Mouse (Mus musculus) hindbrain, postnatal 0 days (tissue): ENCODE measurements at regions not wholly inside any gene's neighbourhood (a gene's known extent, or its start where the extent isn't known, plus 50 kb on each side); places are given as distances from the start of the nearest gene placed in this dataset.

Experiments used
- ATAC-seq: fragments of 200-750 bp; cut with Nextera tagmentation; 2 replicates; pipeline ENCODE4 v1.8.0; 2017; ENCODE audit warnings: mild to moderate bottlenecking, moderate TSS enrichment, moderate library complexity
- DNase-seq: peaks from one replicate; pipeline ENCODE4 v3.0.0-alpha.2; 2015; ENCODE audit warnings: low spot score
- H3K27ac ChIP-seq: fragments of 300-500 bp; sonication (generic); 2 replicates; pipeline ENCODE4 v1.5.1; 2014; ENCODE audit warnings: mild to moderate bottlenecking
- H3K27me3 ChIP-seq: fragments of 300-500 bp; sonication (generic); 2 replicates; pipeline ENCODE4 v1.6.1; 2014; ENCODE audit warnings: low read length, mixed read lengths; ENCODE audit not compliant: insufficient read depth
- H3K36me3 ChIP-seq: fragments of 300-500 bp; sonication (generic); 2 replicates; pipeline ENCODE4 v1.6.1; 2014; ENCODE audit warnings: low read length, mixed read lengths; ENCODE audit not compliant: insufficient read depth
- H3K4me1 ChIP-seq: fragments of 300-500 bp; sonication (generic); 2 replicates; pipeline ENCODE4 v1.6.1; 2014; ENCODE audit warnings: antibody characterized with exemption, low read length, mixed read lengths; ENCODE audit not compliant: insufficient read depth
- H3K4me2 ChIP-seq: fragments of 300-500 bp; sonication (generic); 2 replicates; pipeline ENCODE4 v1.6.1; 2014; ENCODE audit warnings: low read depth, mild to moderate bottlenecking, low read length, moderate library complexity, mixed read lengths
- H3K4me3 ChIP-seq: fragments of 300-500 bp; sonication (generic); 2 replicates; pipeline ENCODE4 v1.5.1; 2014; ENCODE audit warnings: low read length
- H3K9ac ChIP-seq: fragments of 300-500 bp; sonication (generic); replicated peaks from 2 replicates; pipeline ENCODE4 v1.6.1; 2014; ENCODE audit warnings: mild to moderate bottlenecking, low read length, moderate library complexity, mixed read lengths
- H3K9me3 ChIP-seq: fragments of 300-500 bp; sonication (generic); 2 replicates; pipeline ENCODE4 v1.6.1; 2016; ENCODE audit warnings: low read length, mixed read lengths
- CTCF ChIP-seq: IDR thresholded peaks from 2 replicates; pipeline ENCODE4 v1.5.1; 2016; ENCODE audit warnings: antibody characterized with exemption, control low read depth, low read depth
- WGBS: fragments of 180-500 bp; shearing (Covaris S2); extraction: QIAGEN DNeasy Blood & Tissue Kit; methylation state at CpG from one replicate; pipeline ENCODE4 v1.1.7; 2014; 5-methylcytosine and 5-hydroxymethylcytosine counted together

GRCm38 (mm10) chr6:99804905-99805245 lies 78.7 kb upstream of the Prok2 start:
- Histone ChIP-seq H3K9me3 (no peaks in the 10 kb centered on the region), H3K4me3 (no peak overlapping the region), H3K27me3 (no peaks in the 10 kb centered on the region), H3K27ac (no peak overlapping the region), H3K36me3 (no peaks in the 10 kb centered on the region), H3K4me2 (peak overlapping the region; percentile 49), H3K4me1 (no peaks in the 10 kb centered on the region), H3K9ac (0 out of 2 replicates have a peak overlapping the region, but pooled peaks have one; percentile 30)
- no peak for TF ChIP-seq CTCF
- no peak for DNase-seq
- 25% methylated on average over 10 of the region's 10 CpGs for WGBS
- no peak; the same call in 1 of the 2 replicates for ATAC-seq

GRCm38 (mm10) chr6:99803983-99804904 lies 78.1 kb upstream of the Prok2 start:
- Histone ChIP-seq H3K9me3 (no peaks in the 10 kb centered on the region), H3K27ac (no peak overlapping the region), H3K36me3 (no peaks in the 10 kb centered on the region), H3K4me2 (peak overlapping the region; percentile 49), H3K9ac (0 out of 2 replicates have a peak overlapping the region, but pooled peaks have one; percentile 30), H3K4me3 (peak overlapping the region; percentile 17; the same call in 1 of the 2 replicates), H3K4me1 (no peaks in the 10 kb centered on the region), H3K27me3 (no peaks in the 10 kb centered on the region)
- peak; percentile 100 for TF ChIP-seq CTCF
- peak; percentile 86 for ATAC-seq
- DNase-seq, result peak; percentile 94
- 21% methylated on average over 25 of the region's 25 CpGs for WGBS

- ATAC-seq (no peak), DNase-seq (no peak)
- H3K4me3 ChIP-seq, result no peak overlapping the region
- H3K4me2 ChIP-seq, result no peak overlapping the region
- no peaks in the 10 kb centered on the region for H3K9me3 ChIP-seq
- no peaks in the 10 kb centered on the region for H3K36me3 ChIP-seq
- no peak overlapping the region for H3K9ac ChIP-seq
- no peak for TF ChIP-seq CTCF
- H3K27me3 ChIP-seq, result no peaks in the 10 kb centered on the region
- 69% methylated on average over 6 of the region's 6 CpGs for WGBS
- no peak overlapping the region for H3K27ac ChIP-seq
- no peaks in the 10 kb centered on the region for H3K4me1 ChIP-seq
These were observed 74.7 kb upstream of the Prok2 start for GRCm38 (mm10) chr6:99800919-99801318.

DNA sequence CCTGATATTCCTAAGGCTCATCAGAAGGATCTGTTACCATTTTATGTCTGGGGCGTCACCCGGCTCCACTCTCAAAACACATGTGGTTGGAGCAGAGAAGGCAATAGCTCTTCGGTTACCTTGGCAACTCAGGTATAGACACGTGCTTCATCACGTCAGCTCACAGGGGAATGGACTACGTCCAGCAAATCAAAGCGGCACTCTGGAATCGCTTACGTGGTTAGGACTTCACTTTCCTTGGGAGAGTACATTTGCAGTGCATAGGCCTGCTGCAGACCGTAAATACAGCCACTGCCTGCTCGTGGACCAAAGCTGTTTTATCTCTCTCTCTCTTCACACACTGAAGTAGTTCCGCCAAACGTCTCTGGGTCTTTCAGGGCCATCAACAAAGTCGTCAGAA lies 74.1 kb upstream of the Prok2 start:
- Histone ChIP-seq H3K4me1 (no peaks in the 10 kb centered on the region), H3K4me2 (no peak overlapping the region), H3K36me3 (no peaks in the 10 kb centered on the region), H3K9me3 (no peaks in the 10 kb centered on the region), H3K9ac (no peak overlapping the region), H3K4me3 (no peak overlapping the region), H3K27ac (no peak overlapping the region), H3K27me3 (no peaks in the 10 kb centered on the region)
- 59% methylated on average over 14 of the region's 14 CpGs for WGBS
- no peak for TF ChIP-seq CTCF
- DNase-seq (peak; percentile 47), ATAC-seq (no peak)

DNA sequence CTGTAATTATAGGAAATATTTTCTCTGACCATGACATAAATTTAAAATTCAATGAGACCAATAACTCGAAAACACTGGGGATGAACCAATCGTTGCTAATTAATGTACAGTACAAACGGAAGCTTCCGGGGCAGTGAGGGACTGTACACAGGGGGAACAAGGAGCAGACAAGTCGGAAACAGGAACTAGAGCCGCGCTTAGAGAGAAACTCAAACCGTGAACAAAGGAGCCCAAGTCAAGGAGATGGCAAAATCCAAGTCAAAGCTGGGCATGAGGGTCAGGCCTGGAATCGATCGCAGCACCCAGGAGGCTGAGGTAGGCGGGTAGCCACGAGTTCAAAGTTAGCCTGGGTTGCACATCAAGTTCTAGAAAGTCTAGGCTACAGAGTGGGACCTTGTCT lies 70.2 kb upstream of the Prok2 start:
- no peak for ATAC-seq
- Histone ChIP-seq H3K9me3 (no peaks in the 10 kb centered on the region), H3K36me3 (no peaks in the 10 kb centered on the region), H3K4me1 (no peaks in the 10 kb centered on the region), H3K27ac (no peak overlapping the region), H3K9ac (no peak overlapping the region), H3K4me2 (no peak overlapping the region), H3K4me3 (no peak overlapping the region), H3K27me3 (peaks cover 11% of the 10 kb centered on the region; the same call in 1 of the 2 replicates)
- no peak for TF ChIP-seq CTCF
- WGBS, result 89% methylated on average over 12 of the region's 12 CpGs
- no peak for DNase-seq

DNA sequence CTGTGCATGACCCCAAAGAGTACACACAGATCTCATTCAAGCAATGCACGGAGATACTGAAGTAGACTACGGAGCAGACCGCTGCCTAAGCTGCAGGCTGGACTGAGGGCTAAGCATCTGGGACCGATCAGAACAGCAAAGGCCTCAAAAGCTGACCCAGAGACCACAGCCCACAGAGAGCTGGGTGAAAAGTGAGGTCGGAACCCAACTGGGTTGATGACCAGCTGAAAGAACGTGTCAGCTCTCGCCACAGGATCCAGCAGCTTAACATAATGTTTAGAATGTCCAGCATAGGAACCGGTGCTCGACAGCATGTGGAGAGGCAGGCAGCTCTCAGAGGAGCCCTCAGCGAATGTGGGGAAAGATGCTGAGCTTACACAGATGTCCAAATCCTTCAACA lies 67.4 kb upstream of the Prok2 start:
- Histone ChIP-seq H3K4me1 (no peaks in the 10 kb centered on the region), H3K9ac (no peak overlapping the region), H3K27ac (no peak overlapping the region), H3K9me3 (no peaks in the 10 kb centered on the region), H3K4me3 (no peak overlapping the region), H3K36me3 (no peaks in the 10 kb centered on the region), H3K4me2 (no peak overlapping the region), H3K27me3 (peaks cover 11% of the 10 kb centered on the region; the same call in 1 of the 2 replicates)
- 44% methylated on average over 10 of the region's 10 CpGs for WGBS
- DNase-seq, result no peak
- no peak for TF ChIP-seq CTCF
- no peak for ATAC-seq

GRCm38 (mm10) chr6:99792353-99792752 lies 66.2 kb upstream of the Prok2 start:
- H3K4me2 ChIP-seq, result no peak overlapping the region
- no peaks in the 10 kb centered on the region for H3K36me3 ChIP-seq
- H3K9ac ChIP-seq, result no peak overlapping the region
- DNase-seq, result no peak
- no peak for ATAC-seq
- no peak overlapping the region for H3K4me3 ChIP-seq
- WGBS, result 76% methylated on average over 10 of the region's 10 CpGs
- H3K27me3 ChIP-seq, result peaks cover 11% of the 10 kb centered on the region; the same call in 1 of the 2 replicates
- H3K27ac ChIP-seq, result no peak overlapping the region
- no peaks in the 10 kb centered on the region for H3K9me3 ChIP-seq
- H3K4me1 ChIP-seq, result no peaks in the 10 kb centered on the region
- no peak for TF ChIP-seq CTCF
